Mouse (Mus musculus): Measurements from ENCODE around the gene Fam161a. TPM values are rescaled to one million over a fixed set of nuclear protein-coding genes. Genes with fewer than 3 reads are reported as not detected.
"Not testable (repeated sequence)": the region's sequence is repeated elsewhere in the genome, so short reads cannot be mapped to it uniquely, and the experiment has no call there.

Gene Fam161a
- total RNA-seq, 4 experiments from 2014 or later: 0.79 to 2.2 (median 1.6) TPM

DNA sequence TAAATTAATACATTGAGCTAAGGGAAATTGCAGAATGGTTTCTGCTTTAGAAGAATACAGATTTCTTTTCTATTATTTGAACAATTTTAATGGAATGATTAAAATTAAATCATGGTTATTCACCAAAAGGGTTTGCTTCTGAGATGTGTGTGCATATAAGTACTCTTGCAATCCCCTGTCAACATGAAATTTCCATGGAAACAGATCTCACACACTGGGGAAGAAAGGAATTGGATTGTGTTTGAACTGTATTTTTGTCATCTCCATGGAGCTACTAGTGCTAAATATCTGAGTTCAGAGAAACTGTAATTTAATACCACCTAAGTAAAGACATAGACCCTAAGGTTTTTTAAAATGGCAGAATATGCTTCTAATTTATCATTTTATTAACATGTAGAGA is 42.3 kb downstream of the Fam161a start:
- DNase-seq (ENCODE audit: low spot score): no peak

DNA sequence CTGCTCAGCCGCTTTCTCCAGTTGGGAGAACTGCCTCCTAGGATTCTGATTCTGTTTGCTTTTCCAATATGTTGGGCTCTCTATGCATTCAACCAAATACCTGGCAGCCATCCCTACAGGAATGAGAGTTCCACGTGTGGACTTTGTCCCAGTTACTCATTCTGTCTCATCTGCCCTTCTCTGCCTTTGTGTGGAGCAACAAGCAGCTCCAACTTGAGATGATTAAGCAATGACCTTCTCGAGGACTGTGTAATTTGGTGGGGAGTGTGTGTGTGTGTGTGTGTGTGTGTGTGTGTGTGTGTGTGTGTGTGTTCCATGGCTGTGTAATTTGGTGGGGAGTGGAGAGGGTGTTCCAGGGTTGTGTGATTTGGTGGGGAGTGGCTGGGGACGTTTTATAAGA is 45.0 kb downstream of the Fam161a start:
- DNase-seq (ENCODE audit: low spot score): no peak

DNA sequence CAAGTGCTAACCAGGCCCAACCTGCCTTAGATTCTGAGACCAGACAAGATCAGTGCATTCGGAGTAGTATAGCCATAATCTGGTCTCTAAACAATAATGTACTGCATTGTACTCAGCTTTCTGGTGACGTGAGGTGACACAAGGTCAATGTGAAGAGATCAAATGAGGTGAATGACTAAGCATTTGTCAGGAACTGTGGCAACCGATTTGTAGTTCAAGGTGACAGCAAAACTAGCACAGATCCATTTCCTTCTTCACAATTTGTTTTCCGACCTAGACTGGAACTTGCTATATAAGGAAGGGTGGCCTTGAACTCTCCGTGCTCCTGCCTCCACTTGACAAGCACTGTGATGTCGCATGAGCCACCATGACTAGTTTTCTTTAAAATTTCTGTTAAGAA is 55.8 kb downstream of the Fam161a start:
- DNase-seq (ENCODE audit: low spot score): no peak

DNA sequence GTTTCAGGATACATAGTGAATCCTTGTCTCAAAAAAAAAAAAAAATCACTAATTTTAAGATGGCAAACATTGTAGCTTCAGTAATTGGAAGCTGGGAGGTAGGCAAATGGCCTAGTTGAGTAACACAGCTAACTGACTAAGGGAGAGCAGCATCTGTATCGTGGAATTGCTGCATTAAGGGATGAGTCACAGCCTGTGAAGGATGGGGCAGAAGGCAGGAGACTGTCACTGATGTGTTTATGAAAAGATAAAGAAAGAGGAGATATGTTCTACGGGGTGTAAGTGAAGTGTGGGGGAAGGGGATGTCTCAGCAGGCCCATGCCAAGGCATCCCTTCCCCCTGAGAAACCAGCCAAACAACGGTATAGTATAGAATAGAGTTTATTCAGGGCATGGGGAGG is 56.5 kb downstream of the Fam161a start:
- no peak for DNase-seq (ENCODE audit: low spot score)

DNA sequence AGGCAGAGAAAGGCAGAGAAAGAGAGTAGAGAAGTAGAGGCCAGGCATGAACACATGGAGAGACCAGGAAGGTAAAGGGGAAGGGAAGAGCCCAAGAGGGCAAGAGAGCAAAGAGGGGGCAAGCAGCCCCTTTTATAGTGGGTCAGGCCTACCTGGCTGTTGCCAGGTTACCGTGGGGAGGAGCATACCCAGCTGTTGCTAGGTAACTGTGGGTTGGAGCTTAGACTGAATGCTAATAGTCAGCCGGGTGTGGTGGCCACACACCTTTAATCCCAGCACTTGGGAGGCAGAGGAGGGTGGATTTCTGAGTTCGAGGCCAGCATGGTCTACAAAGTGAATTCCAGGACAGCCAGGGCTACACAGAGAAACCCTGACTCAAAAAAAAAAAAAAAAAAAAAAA is 56.9 kb downstream of the Fam161a start:
- not testable (repeated sequence) for DNase-seq (ENCODE audit: low spot score)

DNA sequence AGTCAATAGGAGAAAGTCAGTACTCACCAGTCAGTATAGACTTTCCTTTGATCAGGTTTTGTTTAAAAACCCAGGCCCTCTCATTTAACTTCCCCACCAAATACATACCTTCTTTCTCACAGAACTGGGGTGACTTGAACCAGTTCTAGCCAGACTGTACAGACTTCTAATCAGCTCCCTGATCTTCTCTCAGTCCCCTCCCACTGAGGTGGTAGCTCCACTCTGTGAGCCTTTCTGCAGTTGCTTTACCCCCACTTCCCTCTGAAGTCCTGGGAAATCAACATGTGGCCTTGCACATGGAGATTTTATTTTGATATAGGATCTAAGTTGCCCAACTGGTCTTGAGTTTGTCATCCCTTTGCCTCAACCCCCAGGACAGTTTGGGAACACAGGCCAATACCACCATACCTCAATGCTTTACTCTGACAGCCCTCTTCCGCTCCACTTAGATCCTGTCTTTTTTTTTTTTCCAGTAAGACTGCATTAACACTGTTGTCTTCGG is 57.9 kb downstream of the Fam161a start:
- no peak for DNase-seq (ENCODE audit: low spot score)

DNA sequence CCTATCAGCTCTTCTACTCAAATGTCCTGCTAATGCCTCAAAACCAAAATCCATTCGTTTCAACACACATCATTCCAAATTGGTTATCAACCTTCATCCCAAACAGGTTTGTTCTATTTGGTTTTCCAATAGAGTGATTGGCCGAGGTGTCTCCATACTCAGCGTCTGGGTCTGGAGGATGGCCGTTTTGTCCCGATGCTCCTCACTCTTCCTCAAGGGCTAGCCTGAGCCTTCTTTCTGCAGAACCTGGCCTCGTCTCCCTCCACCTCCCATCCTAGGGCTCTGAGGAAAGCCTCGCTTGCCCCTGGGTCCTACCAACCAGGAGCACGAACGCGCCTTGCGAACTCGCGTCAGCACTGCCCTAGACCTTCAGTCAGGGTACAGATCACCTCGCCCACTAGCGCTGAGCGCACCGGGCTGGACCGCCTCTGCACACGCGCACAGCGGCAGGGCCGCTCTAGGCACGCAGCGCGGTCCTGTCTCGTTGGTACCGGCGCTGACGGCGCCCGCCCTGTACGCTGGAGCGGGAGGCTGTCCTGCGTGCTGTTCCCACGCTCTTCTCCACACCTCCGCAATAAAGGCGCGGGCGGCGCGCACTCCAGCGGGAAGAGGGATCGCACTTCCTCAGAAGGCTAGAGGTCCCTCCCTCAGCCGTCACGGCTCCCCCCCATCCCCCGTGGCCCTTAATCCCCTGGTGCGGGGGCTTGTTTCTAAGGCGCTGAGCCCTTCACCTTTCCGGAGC is 60.2 kb downstream of the Fam161a start:
- peak; percentile 86 for DNase-seq (ENCODE audit: low spot score)

DNA sequence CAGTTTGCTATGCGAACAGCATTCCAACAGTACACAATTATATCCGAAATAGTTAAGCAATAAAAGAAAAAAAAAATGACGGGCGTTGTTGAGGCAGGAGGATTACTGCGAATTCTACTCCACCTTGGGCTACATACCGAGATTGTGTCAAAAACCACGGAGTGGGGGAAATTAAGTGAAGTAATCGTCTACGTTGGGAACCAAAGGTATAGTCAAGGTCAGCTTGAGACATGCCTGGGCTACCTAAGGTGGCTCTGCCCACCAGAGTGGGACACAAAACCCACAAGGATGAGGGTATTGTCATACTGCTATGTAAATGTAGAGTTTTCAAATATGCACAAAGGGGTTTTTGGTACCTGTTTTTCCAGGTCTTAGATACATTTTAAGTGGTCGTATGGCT is 60.9 kb downstream of the Fam161a start:
- no peak for DNase-seq (ENCODE audit: low spot score)

DNA sequence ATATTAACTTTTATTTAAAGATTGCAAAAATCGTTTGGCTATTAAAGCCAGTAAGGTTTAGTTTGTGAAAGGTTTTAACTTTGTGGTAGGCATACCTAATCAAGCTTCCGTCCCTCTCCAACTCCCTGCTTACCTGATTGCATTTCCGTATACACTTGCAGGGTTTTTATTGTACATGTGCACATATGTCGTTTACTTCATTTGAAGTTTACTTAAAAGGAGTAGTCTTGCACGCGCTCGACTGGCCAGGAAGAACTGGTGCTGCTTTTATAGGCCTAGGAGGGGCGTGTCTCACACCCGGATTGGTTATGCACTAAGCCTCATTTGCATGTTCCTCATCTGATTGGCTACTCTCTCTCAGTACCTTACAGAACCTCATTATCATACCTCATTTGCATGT is 61.7 kb downstream of the Fam161a start:
- DNase-seq (ENCODE audit: low spot score): not testable (repeated sequence)

DNA sequence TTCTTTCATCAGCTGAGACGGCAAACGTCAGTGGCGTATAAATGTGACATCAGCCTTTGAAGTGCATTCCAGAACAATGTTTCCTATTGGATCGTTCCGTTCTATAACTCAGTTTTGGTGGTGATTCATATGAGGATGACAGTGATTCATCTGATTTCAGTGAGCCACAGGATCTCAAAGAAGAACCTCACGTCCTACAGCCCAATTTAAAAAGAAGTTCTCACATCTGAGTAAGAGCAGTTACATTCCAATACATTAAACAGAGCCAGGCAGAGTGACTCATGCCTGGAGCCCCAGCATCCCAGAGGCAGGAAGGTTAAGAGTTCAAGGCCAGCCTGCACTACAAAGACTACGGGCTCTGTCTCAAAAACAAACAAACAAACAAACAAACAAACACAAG is 67.5 kb downstream of the Fam161a start:
- DNase-seq (ENCODE audit: low spot score): no peak

DNA sequence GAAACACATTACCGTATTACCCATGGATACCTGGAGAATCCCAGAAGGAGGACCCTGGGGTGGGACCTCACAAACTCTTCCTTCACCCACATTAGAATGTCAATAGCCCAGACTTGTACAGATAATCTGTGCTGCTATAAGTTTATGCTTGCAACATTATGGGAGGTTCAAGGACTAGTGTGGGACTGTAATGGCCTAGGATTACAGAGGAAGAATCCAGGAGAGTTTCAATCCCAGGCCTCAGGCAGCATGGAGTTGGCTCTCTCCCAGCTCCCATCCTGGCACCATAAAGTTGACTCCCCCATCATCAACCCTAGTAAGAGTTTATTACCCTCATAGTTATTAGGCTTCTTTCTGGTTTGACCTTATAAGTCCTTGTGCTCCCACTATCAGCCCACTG is 71.2 kb downstream of the Fam161a start:
- no peak for DNase-seq (ENCODE audit: low spot score)

Other genes with a start within 250 kb of the Fam161a start
- gene B3gnt2, start 146.6 kb upstream of the Fam161a start, total RNA-seq (2022): 1 to 10 TPM; 3.0 to 9.4 (median 6.9) TPM
- gene Zrsr1, start 35.5 kb upstream of the Fam161a start, total RNA-seq (2022): 10 to 100 TPM; 19.1 to 29.4 (median 20.6) TPM
- 1 to 10 TPM; 2.4 to 7.1 (median 4.1) TPM for gene Gm28048, start 25.4 kb upstream of the Fam161a start, total RNA-seq (2022)
- gene Commd1, start 25.1 kb upstream of the Fam161a start, total RNA-seq (2022): 100 to 1,000 TPM; 133 to 141 (median 141) TPM
- 100 to 1,000 TPM in 3 of 4 experiments, 10 to 100 TPM in 1; 91.9 to 116 (median 105) TPM for gene Cct4, start 17.0 kb upstream of the Fam161a start, total RNA-seq (2022)
- gene Xpo1, start 248.5 kb downstream of the Fam161a start, total RNA-seq (2022): 10 to 100 TPM; 30.0 to 41.3 (median 37.9) TPM